Mouse (Mus musculus): ENCODE results near the gene Keap1. TPM values are rescaled to one million over a fixed set of nuclear protein-coding genes. Genes with fewer than 3 reads are reported as not detected.
"Not testable (repeated sequence)": the region's sequence is repeated elsewhere in the genome, so short reads cannot be mapped to it uniquely, and the experiment has no call there.

Gene Keap1
- 50.8 and 51.5 TPM in 2 replicates for total RNA-seq (2021)
- long read RNA-seq, transcript Keap1-201 (6 exons, 3,172 nt), result major isoform, 91 of 169 reads
- long read RNA-seq, transcript Keap1-205 (6 exons, 3,151 nt), result minor isoform, 28 of 169 reads
- long read RNA-seq, transcript Keap1-202 (5 exons, 3,614 nt), result minor isoform, 21 of 169 reads
- long read RNA-seq, partial matches to known transcripts, result 12 of 169 reads
- long read RNA-seq, other reads (novel, unspliced or antisense), result 12 of 169 reads

DNA sequence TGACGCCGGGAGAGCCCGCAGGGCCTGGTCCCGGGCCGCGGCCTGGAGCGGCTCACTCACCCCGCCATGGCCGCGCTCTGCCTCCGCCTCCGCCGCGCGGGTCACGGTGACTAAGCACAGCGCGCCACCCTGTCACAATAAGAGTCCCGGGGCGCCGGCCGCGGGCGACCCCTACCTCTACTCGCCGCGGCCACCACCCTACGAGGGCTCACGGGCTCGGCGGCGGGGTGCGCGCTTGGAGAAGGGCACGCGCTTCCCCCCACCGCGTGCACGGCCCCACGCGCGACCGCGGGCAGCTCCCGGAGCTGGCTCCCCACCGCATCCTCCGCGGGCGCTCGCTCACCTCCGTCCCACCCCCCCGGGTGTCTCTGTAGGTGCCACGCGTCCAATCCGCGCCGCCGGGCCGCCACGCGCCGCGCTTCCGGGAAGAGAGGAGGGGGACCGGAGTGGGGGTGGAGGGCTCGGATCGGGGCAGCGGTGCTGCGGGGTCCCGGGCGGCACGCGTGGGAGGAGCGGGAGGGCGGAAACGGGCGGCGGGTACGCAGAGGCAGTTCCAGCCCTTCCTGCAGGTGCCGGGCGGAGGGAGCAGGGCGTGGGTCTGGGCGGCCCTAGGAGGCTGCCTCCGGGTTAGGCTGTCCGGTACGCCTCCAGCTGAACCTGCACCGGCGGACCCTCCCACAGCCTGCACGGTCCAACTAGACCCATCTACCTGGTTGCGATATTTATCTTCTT, at the start of gene Keap1:
Keap1 (minus strand) TSS at position 629 of the 732 bp plus-strand sequence.
- peak; percentile 88 for DNase-seq

DNA sequence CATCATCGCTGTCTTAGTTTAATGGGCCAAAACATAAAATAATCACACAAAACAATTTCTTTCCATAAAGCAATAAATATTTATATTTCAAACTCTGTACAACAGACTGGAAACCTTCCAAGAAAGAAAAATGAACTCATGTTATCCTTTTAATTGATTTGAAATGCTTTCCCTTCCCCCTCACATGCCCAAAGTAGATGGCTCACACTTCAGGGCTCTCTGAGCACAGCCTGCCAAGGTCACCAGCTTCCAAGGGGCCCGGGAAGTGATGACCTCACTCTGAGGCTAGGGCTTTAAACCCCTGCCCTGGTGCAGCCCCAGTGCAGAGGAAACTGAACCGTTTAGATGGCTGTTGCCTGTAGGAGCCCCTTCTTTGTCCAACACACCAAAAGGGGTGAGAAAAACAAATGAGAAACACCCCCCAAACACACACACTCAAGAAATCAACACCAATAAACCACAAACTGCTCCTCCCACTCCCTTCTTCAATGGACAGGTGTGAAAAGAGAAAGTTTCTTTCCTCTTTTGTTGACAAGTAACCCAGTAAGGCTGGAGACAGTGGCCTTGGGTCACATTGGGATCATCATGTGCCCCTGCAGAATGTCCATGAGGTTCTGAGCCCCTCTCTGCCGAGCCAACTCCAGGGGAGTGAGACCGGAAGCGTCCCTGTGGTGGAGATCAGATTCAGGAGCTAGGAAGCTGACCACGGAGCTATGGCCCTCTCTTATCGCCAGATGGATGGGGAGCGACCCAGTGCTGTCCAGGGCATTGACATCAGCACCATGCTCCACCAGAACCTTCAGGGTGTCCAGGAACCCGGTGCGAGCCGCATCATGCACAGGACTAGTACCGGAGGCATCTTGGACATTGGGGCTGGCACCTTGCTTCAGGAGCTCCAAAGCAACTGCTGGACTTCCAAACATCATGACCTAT, 49.5 kb upstream of the Keap1 start:
- DNase-seq, result peak; percentile 45

- peak; percentile 97 for DNase-seq
Measured at GRCm38 (mm10) chr9:21287571-21288402, 48.6 kb upstream of the Keap1 start, which contains the start of gene Kri1. Kri1 (minus strand) TSS chr9:21287969.

DNA sequence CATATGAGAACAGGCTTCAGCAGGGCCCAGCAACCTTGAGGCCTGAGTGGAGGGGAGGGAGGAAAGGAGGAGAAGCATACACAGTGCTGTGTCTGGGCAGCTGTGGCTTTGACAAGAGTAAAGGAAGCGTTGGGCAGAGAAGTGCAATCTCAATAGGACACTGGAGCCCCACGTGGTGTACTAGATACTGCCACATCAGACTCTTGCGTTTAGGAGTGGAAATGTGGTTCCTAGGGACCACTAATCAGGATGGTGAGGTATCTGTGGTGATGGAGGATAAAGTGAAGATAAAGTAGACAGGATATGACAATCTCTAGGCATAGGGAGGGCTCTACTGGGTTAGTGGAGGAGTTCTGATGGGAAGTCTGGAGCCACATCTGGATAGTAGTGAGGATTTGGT, 47.6 kb upstream of the Keap1 start:
- no peak for DNase-seq

DNA sequence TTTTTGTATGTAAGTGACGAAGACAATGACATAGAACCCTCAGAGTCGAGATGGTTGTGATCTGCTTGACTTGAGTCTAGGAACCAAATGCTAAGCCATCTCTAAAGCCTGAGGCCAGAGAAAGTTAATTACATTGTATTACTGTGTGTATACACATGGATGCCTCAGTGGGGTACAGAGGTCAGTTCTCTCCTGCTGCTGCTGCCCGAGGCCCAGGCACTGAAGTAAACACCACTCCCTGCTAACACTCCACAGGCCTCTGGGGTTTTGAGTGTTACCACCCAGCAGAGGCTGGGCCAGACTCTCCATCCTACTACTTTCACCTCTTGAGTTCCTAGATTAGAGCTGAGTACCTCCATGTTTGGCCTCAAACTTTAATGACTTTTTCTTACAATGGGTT, 44.8 kb upstream of the Keap1 start:
- DNase-seq, result no peak

DNA sequence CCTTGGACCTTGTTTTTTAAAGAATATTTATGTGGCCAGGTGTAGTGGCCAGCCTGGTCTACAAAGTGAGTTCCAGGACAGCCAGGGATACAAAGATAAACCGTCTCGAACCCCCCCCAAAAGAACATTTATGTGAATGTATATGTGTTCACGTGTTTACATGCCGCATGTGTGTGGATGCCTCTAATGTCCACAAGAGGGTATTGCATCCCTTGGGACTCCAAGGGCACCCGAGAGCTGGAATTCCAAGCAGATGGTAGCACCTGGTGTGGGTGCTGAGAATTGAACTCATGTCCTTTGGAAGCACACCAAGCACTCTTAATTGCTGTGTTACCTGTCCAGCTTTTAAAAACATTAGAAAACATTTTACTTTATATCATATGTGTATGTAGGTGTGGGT, 44.4 kb upstream of the Keap1 start:
- no peak for DNase-seq

DNA sequence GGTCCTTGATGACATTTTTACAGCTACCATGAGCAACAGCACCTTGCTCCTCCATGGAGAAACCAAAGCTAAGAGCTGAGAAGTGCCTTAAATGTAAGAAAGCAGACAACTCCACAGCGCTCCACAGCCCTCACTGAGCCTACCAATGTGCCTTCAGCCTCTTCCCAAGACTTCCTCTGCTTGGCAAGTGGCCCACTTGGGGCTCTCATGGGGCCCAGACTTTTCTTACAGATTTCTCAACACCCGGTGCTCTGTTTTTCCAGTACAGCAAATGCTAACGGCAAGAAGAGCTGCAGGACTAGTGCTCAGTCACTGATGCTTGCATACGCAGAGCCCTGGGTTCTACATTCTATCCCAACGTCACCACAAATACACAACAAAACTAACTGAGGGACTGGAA, 38.6 kb upstream of the Keap1 start:
- DNase-seq, result peak; percentile 45

GRCm38 (mm10) chr9:21276307-21276706, 37.1 kb upstream of the Keap1 start:
- no peak for DNase-seq

GRCm38 (mm10) chr9:21275727-21276126, 36.6 kb upstream of the Keap1 start:
- no peak for DNase-seq

- DNase-seq, result no peak
Measured at GRCm38 (mm10) chr9:21275013-21275710, 36.0 kb upstream of the Keap1 start.

GRCm38 (mm10) chr9:21274336-21274735, 35.2 kb upstream of the Keap1 start:
- DNase-seq, result no peak

- no peak for DNase-seq
Measured at GRCm38 (mm10) chr9:21273520-21274228, 34.5 kb upstream of the Keap1 start.

DNA sequence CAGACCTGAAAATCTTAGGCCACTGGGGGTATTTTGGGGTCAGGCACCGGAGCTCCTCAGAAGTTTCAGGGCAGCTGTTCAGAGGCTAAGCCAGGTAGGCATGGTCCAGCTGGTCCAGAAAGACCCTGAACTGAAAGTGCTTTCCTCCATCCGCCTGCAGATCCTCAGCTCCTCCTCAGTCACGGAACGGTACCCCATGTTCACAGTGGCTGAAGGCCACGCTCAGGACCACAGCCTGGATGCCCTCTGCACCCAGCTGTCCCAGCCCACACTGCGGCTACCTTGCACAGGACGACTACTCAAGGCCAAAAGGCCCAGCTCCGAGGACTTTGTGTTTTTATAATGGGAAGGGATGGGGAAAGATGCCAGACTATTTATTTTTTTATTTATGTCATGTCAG, 33.9 kb upstream of the Keap1 start:
- no peak for DNase-seq

- DNase-seq, result no peak
Measured at GRCm38 (mm10) chr9:21272391-21272790, 33.2 kb upstream of the Keap1 start.

DNA sequence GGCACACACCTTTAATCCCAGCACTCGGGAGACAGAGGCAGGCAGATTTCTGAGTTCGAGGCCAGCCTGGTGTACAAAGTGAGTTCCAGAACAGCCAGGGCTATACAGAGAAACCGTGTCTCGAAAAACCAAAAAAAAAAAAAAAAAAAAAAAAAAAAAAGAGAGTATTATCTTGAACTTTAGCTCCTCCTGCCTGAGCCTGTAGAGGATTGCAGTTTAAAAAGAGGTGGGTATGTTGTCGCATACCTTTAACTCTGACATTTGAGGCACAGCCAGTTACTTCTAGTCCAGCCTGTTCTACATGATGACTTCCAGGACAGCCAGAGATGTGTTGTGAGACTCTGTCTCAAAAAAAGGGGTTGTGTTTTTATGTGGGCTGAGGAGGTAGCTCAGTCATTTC, 30.4 kb upstream of the Keap1 start:
- not testable (repeated sequence) for DNase-seq

- no peak for DNase-seq
Measured at GRCm38 (mm10) chr9:21268305-21268704, 29.1 kb upstream of the Keap1 start.

- no peak for DNase-seq
Measured at GRCm38 (mm10) chr9:21266889-21267288, 27.7 kb upstream of the Keap1 start.

DNA sequence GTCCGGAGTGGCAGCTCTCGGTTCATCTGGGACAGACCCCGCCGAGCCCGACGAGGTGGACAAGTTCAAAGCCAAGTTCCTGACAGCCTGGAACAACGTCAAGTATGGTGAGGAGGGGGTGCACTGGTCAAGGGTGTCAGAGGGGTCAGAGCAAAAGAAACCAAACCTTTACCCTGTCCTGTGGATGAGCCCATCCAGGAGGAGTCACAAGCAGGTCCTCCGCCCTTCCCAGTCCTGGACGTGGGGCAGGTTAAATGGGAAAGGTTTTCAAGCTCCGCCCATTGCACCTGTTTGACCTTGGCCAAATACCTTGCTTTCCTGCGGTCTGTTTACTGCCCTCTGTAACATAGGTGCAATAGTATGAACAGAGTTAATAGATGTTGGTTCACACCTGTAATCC, 26.4 kb upstream of the Keap1 start:
- no peak for DNase-seq

GRCm38 (mm10) chr9:21265000-21265561, 25.9 kb upstream of the Keap1 start, which contains the start of gene Atg4d:
Atg4d (plus strand) TSS chr9:21265293.
- DNase-seq, result peak; percentile 99

Data from adrenal gland, postnatal 25 days (tissue).